Mouse (Mus musculus) spleen, adult 2 months (tissue): ENCODE measurements around the gene Gli1. TPM values are rescaled to one million over a fixed set of nuclear protein-coding genes. Genes with fewer than 3 reads are reported as not detected.

Experiments used
- DNase-seq, 2 experiments: peaks; one replicate each; pipeline versions ENCODE4 v3.0.0 to v3.0.0-alpha.2; 2012 to 2021; ENCODE audit warnings: low spot score in 2 of 2, low read depth in 1 of 2
- H3K27ac ChIP-seq: fragments of 200-500 bp; 2 replicates; pipeline ENCODE4 v1.5.1; 2012; ENCODE audit warnings: low read length, inconsistent platforms; ENCODE audit not compliant: insufficient read depth
- H3K27me3 ChIP-seq: fragments of 200-500 bp; 2 replicates; pipeline ENCODE4 v1.6.1; 2012; ENCODE audit warnings: mild to moderate bottlenecking, moderate library complexity, low read length, inconsistent platforms; ENCODE audit not compliant: control insufficient read depth, insufficient read depth
- H3K36me3 ChIP-seq: fragments of 200-500 bp; 2 replicates; pipeline ENCODE4 v1.6.1; 2012; ENCODE audit warnings: mild to moderate bottlenecking, low read length, inconsistent platforms; ENCODE audit not compliant: control insufficient read depth, insufficient read depth
- H3K4me1 ChIP-seq: fragments of 200-500 bp; 2 replicates; pipeline ENCODE4 v1.6.1; 2011; ENCODE audit warnings: inconsistent platforms; ENCODE audit not compliant: control insufficient read depth, insufficient read depth, insufficient read length
- H3K4me3 ChIP-seq: fragments of 200-500 bp; 2 replicates; pipeline ENCODE4 v1.5.1; 2011; ENCODE audit warnings: mild to moderate bottlenecking, inconsistent platforms; ENCODE audit not compliant: insufficient read depth, insufficient read length; ENCODE audit errors: extremely low read depth
- CTCF ChIP-seq: fragments of 200-500 bp; IDR thresholded peaks from 2 replicates; pipeline ENCODE4 v1.5.1; 2011; ENCODE audit warnings: mild to moderate bottlenecking, inconsistent platforms; ENCODE audit not compliant: insufficient read depth, insufficient read length, insufficient replicate concordance; ENCODE audit errors: extremely low read depth
- POLR2A ChIP-seq: fragments of 200-500 bp; IDR thresholded peaks from 2 replicates; pipeline ENCODE4 v1.6.1; 2011; ENCODE audit warnings: low read depth, low read length, inconsistent platforms
- WGBS: fragments of 180-500 bp; shearing (Covaris S2); methylation state at CpG from one replicate; pipeline ENCODE4 v1.1.7; 2018; 5-methylcytosine and 5-hydroxymethylcytosine counted together
- polyA plus RNA-seq: library from polyadenylated mRNA; depleted of rRNA; stranded (reverse); fragments of >200 nt; gene quantifications from 2 replicates; pipeline ENCODE4 v1.2.3, GENCODE M21; 2012

Gene Gli1
- polyA plus RNA-seq, 1 experiment, result 0.42 TPM

DNA sequence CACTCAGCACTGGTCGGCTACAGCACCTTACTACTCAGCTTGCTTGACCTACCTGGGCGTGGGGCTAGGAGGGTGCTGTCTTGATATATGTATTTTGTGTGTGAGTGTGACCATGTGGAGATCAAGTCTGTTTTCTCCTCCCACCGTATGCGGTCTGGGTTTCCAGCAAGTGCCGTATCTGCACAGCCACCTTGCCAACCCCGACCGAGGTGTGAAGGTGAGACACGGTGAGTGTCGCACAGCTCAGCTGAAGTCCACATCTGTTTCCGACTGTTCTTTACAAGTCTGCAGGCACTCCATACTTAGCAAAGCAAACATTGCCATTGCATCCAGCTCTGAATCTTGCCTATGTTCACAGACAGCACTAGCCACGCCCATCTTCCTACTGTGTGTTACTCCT is 38.6 kb downstream of the Gli1 start:
- WGBS, result 95% methylated on average over 11 of the region's 11 CpGs
- TF ChIP-seq CTCF, result no peak
- H3K36me3 ChIP-seq, result peaks cover 57% of the 10 kb centered on the region

DNA sequence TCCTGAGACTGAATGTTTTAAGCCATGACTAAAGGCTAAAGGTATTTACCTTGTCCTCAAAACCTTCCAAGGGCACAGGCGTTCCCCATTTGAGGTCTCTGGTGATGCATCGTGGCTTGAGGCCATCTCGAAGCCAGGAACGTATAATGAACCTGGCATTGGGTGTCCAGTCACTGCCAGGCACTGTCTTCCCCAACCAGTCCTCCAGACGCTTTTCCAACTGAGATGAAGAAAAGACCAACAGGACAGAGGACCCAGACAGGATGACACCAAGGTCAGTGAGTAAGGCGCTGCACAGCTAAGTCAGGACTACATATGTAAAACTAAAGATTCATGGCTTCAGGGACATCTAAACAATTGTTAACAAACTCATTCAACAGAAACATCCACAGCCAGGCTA is 41.4 kb downstream of the Gli1 start:
- WGBS, result 93% methylated on average over 6 of the region's 6 CpGs
- no peaks in the 10 kb centered on the region for H3K4me1 ChIP-seq
- no peak overlapping the region for H3K27ac ChIP-seq
- H3K4me3 ChIP-seq, result no peak overlapping the region
- peaks cover 62% of the 10 kb centered on the region for H3K36me3 ChIP-seq
- H3K27me3 ChIP-seq, result no peaks in the 10 kb centered on the region
- TF ChIP-seq POLR2A (no peak), CTCF (no peak)
- DNase-seq, result no peak

More for the DNA sequence above, 38.6 kb downstream of the Gli1 start:
- no peak for DNase-seq
- Histone ChIP-seq H3K27ac (no peak overlapping the region), H3K4me1 (no peaks in the 10 kb centered on the region), H3K27me3 (no peaks in the 10 kb centered on the region), H3K4me3 (no peak overlapping the region)

DNA sequence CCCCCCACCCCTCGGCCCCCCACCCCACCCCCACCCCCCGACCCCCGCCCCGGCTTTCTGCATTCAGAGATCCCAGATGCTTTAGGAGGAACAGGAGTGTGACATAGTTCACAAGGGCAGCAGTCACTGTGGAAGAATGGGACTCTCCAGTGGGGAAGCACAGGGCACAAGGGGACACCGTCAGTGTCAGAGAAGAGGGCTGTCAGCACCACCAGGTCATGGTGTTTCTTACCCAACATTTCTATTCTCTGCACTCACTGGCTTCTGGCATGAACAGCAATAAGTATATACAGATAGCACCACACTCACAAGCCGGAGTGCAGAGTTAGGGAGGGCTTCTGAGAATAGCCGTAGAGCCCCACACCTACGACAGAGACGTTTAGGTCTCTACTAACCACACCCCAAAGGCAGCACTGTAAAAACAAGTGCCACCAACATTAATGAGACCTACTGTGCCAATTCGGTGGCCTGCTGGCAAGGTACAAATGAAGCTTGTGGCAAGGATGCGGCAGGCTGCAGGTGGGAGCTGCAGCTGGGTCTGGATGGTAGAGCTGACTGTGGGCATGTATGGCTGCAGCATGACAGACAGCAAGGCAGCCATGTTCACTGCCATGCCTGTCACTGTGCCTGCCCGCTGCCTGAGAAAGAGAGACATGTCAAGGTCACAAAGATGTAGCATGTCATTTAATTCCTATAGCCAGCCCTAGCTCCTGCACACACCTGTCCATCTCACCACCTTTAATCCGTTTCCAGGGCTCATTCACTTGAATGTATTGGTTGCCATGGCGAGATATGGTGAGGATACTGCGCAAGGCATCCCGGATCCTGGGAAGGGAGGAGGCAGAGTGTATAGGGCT is 44.5 kb downstream of the Gli1 start:
- DNase-seq, result no peak
- H3K27ac ChIP-seq, result no peak overlapping the region
- no peak for TF ChIP-seq POLR2A
- TF ChIP-seq CTCF, result no peak
- no peaks in the 10 kb centered on the region for H3K4me1 ChIP-seq
- H3K36me3 ChIP-seq, result peaks cover 52% of the 10 kb centered on the region
- H3K4me3 ChIP-seq, result no peak overlapping the region
- 96% methylated on average over 16 of the region's 16 CpGs for WGBS
- no peaks in the 10 kb centered on the region for H3K27me3 ChIP-seq

DNA sequence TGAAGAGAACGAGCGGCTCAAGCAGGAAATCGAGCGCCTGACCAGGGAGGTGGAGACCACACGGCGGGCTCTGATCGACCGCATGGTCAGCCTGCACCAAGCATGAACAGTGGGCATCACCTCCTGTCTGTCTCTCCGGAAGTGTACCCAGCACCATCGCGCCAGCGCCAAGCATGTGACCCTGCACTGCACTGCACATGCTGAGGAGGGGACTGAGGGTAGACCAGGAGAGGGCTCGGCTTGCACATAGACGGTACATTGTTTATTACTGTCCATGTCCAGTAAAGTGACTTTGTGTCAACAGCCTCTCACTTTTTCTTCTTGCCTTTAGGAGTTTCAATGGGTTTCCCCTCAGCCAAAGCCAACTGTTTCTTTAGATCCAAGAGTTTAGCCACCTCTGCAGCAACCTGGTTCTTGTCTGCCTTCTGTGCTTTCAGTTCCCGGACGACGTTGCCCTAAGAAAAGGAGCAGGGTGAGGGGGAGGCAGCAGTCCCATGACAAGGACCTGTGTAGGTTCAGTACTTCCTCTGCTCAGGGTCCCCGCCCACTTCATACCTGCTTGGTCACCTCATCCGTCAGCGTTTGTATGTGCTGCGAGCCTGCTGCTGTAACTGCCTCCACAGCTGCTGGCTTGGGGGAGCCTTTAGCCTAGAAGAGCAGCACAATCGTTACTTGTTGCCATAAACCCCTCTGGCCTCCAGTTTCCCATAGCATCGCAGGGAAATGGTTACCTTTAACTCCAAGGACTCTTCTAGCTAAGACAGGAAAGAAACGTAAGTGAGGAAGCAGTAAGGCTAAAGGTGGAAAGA is 45.6 kb downstream of the Gli1 start:
- TF ChIP-seq POLR2A (no peak), CTCF (no peak)
- H3K4me1 ChIP-seq, result peaks cover 6% of the 10 kb centered on the region; the same call in 1 of the 2 replicates
- no peak for DNase-seq
- no peak overlapping the region for H3K27ac ChIP-seq
- no peak overlapping the region for H3K4me3 ChIP-seq
- H3K36me3 ChIP-seq, result peaks cover 50% of the 10 kb centered on the region
- 89% methylated on average over 24 of the region's 24 CpGs for WGBS
- H3K27me3 ChIP-seq, result no peaks in the 10 kb centered on the region

DNA sequence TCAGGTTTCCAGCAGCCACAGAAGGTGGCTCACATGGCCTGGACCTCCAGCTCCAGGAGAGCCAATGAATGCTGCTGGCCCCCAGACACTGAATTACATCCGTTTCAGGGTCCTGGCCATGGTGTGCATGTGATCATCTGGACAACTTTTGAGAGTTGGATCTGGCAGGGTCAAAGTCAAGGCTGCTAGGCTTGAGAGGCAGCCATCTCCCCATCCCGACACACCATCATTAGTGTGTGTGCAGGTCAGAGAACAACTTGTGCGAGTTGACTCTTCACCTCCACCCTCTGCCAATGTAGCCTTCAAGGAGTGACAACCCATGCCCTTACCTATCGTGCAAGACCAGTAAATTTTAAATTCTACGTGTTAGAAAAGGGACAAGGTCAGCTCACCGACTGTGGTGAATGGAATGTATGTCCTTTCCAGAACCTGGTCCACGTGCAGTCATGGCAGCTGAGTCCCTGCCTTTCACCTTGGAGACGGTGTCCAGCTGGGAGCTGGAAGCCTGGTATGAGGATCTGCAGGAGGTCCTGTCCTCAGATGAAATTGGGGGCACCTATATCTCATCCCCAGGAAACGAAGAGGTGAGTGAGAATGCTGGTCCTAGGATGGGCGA is 46.8 kb downstream of the Gli1 start:
- Histone ChIP-seq H3K36me3 (peaks cover 44% of the 10 kb centered on the region), H3K27ac (no peak overlapping the region), H3K4me1 (peaks cover 6% of the 10 kb centered on the region; the same call in 1 of the 2 replicates), H3K27me3 (no peaks in the 10 kb centered on the region), H3K4me3 (no peak overlapping the region)
- TF ChIP-seq POLR2A (no peak), CTCF (no peak)
- no peak for DNase-seq
- WGBS, result 94% methylated on average over 10 of the region's 10 CpGs

DNA sequence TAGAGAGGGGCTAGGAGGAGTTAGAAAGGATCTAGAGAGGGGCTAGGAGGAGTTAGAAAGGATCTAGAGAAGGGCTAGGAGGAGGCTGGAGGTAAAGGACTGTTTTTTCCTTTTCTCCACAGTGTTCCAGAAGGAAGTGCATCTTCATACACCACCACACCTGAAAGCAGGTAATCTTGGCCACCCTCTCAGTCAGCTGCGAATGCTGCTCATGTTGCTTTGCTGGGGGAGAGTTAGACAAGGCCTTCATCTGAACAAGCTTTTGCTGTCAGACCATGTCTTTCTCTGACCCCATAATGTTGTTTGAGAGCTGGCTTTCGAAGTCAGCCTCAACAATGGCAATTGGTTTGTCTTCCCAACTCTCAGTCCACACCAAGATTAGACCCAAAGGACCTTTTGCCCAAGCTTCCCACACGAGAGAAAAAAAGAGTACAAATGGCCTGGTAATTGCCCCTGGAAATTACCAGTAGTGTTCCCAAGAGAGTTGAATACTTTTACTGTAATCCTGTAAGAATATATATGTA is 48.1 kb downstream of the Gli1 start:
- peaks cover 10% of the 10 kb centered on the region; the same call in 1 of the 2 replicates for H3K4me1 ChIP-seq
- no peak for DNase-seq
- H3K4me3 ChIP-seq, result no peak overlapping the region
- WGBS, result 85% methylated on average over 3 of the region's 3 CpGs
- TF ChIP-seq POLR2A, result no peak
- no peak for TF ChIP-seq CTCF
- H3K27ac ChIP-seq, result no peak overlapping the region
- H3K27me3 ChIP-seq, result no peaks in the 10 kb centered on the region
- peaks cover 34% of the 10 kb centered on the region for H3K36me3 ChIP-seq
